Mouse (Mus musculus): ENCODE measurements around the gene Pald1.

GRCm38 (mm10) chr10:61383715-61384047, 351 bp upstream of the Pald1 start:
- TF ChIP-seq CTCF (conservative IDR thresholded peaks at IDR 0.05; ENCODE audit: insufficient read depth, insufficient read length, low read depth, low read length) (no peak), POLR2A (IDR thresholded peaks at IDR 0.05; ENCODE audit: low read depth, low read length) (no peak)
